Mouse (Mus musculus) left cerebral cortex, postnatal 4 days (tissue): ENCODE measurements around the gene Gm9733. TPM values are rescaled to one million over a fixed set of nuclear protein-coding genes. Genes with fewer than 3 reads are reported as not detected.
"Not testable (repeated sequence)": the region's sequence is repeated elsewhere in the genome, so short reads cannot be mapped to it uniquely, and the experiment has no call there.

Experiments used
- DNase-seq: peaks from one replicate; pipeline ENCODE4 v3.0.0-alpha.2; 2022
- intact Hi-C: fragments of 180-260 bp; cut with DNase I; formaldehyde crosslinking; loops from one replicate; pipeline ENCODE4 v1.15.1; 2025
- total RNA-seq, 2 experiments: library from RNA; stranded (reverse); gene quantifications; 2 replicates each; pipeline ENCODE4 v1.2.3; 2021

Gm9733 gene
- not detected for total RNA-seq

DNA sequence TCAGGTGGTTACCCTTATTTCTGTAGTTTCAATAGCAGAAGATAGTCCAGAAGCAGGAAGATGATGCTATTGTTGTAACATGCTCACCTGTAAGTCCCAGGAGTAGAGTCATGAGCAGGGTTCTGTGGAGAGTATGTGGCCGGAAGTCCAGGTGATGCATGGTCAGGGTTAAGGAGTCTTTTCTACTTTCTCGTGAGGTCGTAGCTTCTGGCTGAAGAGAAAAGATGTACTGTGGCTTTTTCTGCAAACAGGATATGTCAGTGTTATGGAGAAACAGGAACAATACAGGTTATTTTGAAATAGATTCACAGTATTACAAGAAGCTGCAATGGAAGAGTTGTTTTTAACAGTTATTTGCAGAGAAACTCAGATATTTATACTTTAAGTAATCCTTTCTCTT is at the start of gene Gm9733:
TSS of gene Gm9733 (minus strand) at position 240 of the 400 bp plus-strand sequence.
- no peak for DNase-seq
- intact Hi-C loops, result loop anchor here (5.0 to 10.0 kb wide), 2 partner anchors 125 to 513 kb away; partner anchors contain the start of gene Sirpb1c

- intact Hi-C loops, result not testable (repeated sequence)
These were observed 23.6 kb upstream of the Gm9733 start for GRCm38 (mm10) chr3:15355690-15356089.

GRCm38 (mm10) chr3:15350318-15350717 is 18.2 kb upstream of the Gm9733 start:
- intact Hi-C loops, DNase-seq: not testable (repeated sequence)

More at GRCm38 (mm10) chr3:15355690-15356089, 23.6 kb upstream of the Gm9733 start:
- not testable (repeated sequence) for DNase-seq

- DNase-seq, intact Hi-C loops: not testable (repeated sequence)
These were observed 13.5 kb upstream of the Gm9733 start for GRCm38 (mm10) chr3:15345606-15346005.

GRCm38 (mm10) chr3:15340287-15340686 is 8.2 kb upstream of the Gm9733 start:
- no peak for DNase-seq
- intact Hi-C loops, result no loop called here

- no peak for DNase-seq
- intact Hi-C loops, result loop anchor here (5.0 to 10.0 kb wide), 2 partner anchors 123 to 511 kb away; partner anchors contain the start of gene Sirpb1c
These were observed 2.1 kb upstream of the Gm9733 start for GRCm38 (mm10) chr3:15334182-15334581.

DNA sequence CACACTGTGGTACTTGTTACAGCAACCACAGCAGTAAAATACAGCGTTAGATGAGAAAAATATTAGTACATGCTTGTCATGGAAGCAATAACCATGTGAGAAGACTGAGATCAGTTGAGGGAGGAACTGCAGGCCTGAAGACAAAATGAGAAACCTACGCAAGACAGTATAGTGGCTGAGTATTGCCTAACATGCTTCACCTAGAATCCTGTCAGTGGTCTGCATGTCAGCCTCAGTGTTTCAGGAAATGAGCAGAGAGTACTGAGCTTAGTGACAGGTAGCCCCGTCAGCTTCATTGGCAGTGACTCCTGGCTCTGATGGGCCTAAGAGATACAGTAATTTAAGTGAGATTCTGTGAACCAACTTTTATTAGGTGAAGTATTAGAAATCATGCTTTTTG is 557 bp downstream of the Gm9733 start:
- intact Hi-C loops, result loop anchor here (5.0 to 10.0 kb wide), 2 partner anchors 126 to 513 kb away; partner anchors contain the start of gene Sirpb1c
- no peak for DNase-seq

DNA sequence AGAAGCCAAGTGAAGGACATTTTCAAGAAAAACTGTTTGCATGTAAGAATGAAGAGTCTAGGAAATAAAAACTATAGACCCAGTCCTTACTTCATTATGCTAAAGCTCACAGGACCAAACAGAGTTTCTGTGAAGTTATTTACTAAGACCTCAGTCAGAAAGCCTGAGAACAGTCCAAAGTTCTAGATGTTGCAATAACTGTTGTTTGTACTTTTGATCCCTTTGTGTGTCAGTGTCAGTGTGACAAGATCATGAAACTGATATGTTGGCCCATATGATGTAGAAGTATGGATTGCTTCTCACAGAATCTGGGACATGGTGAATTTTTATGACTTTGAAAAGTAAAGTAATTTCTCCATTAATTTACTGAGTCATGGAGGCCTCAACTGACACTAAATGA is 2.6 kb downstream of the Gm9733 start:
- intact Hi-C loops, result no loop called here

GRCm38 (mm10) chr3:15284424-15285328 is 47.4 kb downstream of the Gm9733 start:
- DNase-seq, result no peak
- intact Hi-C loops, result no loop called here

More for the DNA sequence above, 2.6 kb downstream of the Gm9733 start:
- DNase-seq, result no peak

DNA sequence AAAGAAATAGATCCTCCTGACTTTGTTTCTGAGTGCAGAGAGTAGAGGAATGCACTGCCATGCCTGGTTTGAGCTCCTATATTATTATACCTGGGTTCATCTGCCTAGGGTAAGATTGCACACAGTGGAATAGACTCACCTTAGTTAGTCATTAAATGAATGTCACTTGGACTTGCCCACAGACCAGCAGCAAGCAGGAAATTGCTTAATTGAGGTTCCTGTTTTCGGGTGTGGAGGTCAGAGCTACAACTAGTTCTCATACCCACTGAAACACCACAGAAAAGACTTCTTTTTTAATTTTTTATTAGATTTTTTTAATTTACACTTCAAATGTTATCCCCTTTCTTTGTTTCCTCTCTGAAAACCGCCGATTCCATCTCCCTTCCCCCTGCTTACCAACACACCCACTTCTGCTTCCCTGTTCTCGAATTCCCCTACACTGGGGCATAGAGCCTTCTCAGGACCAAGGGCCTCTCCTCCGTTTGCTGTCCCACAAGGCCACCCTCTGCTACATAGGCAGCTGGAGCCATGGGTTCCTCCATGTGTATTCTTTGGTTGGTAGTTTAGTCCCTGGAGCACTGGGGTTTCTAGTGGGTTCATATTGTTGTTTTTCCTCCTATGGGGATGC is 56.1 kb downstream of the Gm9733 start:
- no peak for DNase-seq
- intact Hi-C loops, result no loop called here

- no peak for DNase-seq
- intact Hi-C loops, result loop anchor here (2.0 kb wide), 1 partner anchor 776 kb away; no protein-coding TSS in a partner anchor
These were observed 67.7 kb downstream of the Gm9733 start for GRCm38 (mm10) chr3:15264450-15264849.

GRCm38 (mm10) chr3:15255726-15256125 is 76.4 kb downstream of the Gm9733 start:
- intact Hi-C loops, result no loop called here
- no peak for DNase-seq

Other genes starting within 250 kb of the Gm9733 start
- not detected for gene Sirpb1a, start 94.2 kb upstream of the Gm9733 start, total RNA-seq
- gene Sirpb1b, start 242.8 kb upstream of the Gm9733 start, total RNA-seq, result not detected